Mouse (Mus musculus) embryonic fibroblast, embryonic 13.5 days (primary cell): ENCODE data around the gene Glb1.

Source experiments
- CTCF ChIP-seq: IDR thresholded peaks from 2 replicates; pipeline ENCODE4 v1.5.1; 2011; ENCODE audit warnings: mild to moderate bottlenecking, control low read depth, low read length, moderate library complexity, borderline replicate concordance; ENCODE audit not compliant: insufficient read depth
- POLR2A ChIP-seq: IDR thresholded peaks from 2 replicates; pipeline ENCODE4 v1.6.1; 2011; ENCODE audit warnings: low read depth, mild to moderate bottlenecking, control low read depth, low read length, moderate library complexity

- TF ChIP-seq CTCF (no peak), POLR2A (no peak)
Measured at GRCm38 (mm10) chr9:114410313-114410862, 9.5 kb downstream of the Glb1 start.
